Mouse (Mus musculus) spleen, adult 2 months (tissue): ENCODE data around the gene Pdpn.

ENCODE experiments used
- CTCF ChIP-seq: fragments of 200-500 bp; IDR thresholded peaks from 2 replicates; pipeline ENCODE4 v1.5.1; 2011; ENCODE audit warnings: mild to moderate bottlenecking, inconsistent platforms; ENCODE audit not compliant: insufficient read depth, insufficient read length, insufficient replicate concordance; ENCODE audit errors: extremely low read depth
- POLR2A ChIP-seq: fragments of 200-500 bp; IDR thresholded peaks from 2 replicates; pipeline ENCODE4 v1.6.1; 2011; ENCODE audit warnings: low read depth, low read length, inconsistent platforms

DNA sequence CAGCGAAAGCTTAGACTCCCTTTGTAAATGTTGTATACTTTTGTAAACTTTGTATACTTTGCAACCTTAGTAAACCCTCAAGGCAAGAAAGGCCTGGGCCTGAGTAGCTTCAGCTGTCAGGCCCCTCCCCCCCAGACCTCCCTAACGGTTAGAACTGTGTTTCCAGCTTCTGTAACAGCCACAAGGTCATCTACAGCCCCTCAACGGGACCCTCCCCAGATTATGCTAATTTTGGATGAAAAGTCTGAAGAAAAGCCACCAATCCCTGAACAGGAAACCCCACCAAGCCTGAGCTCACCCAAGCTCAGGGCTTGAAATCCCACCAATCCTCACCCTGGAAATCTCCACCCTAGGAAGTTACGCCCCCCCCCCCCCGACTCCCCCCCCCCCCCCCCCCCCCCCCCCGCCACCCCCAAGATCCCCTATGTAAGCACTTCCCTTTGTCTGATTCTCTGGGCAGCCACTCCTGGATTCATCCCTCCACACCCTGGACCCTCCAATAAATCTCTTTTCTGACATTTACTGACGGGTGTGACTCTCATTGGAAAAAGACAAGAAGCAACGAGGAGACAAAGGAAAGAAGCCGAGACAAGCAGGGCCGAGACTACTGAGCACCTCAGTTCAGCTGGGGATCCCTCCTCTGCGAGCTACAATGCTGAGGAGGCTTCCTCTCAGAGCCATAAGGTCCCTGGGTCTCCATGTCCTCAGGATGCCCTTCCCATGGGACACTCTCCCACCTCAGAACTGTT, 25.0 kb upstream of the Pdpn start:
- no peak for TF ChIP-seq CTCF
- TF ChIP-seq POLR2A: no peak
